Mouse (Mus musculus) MN1 (cell line): ENCODE measurements around the gene Fgf7.

Experiments used
- DNase-seq: peaks from one replicate; pipeline ENCODE4 v3.0.0-alpha.2; 2016; ENCODE audit warnings: low spot score

Fgf7 gene

DNA sequence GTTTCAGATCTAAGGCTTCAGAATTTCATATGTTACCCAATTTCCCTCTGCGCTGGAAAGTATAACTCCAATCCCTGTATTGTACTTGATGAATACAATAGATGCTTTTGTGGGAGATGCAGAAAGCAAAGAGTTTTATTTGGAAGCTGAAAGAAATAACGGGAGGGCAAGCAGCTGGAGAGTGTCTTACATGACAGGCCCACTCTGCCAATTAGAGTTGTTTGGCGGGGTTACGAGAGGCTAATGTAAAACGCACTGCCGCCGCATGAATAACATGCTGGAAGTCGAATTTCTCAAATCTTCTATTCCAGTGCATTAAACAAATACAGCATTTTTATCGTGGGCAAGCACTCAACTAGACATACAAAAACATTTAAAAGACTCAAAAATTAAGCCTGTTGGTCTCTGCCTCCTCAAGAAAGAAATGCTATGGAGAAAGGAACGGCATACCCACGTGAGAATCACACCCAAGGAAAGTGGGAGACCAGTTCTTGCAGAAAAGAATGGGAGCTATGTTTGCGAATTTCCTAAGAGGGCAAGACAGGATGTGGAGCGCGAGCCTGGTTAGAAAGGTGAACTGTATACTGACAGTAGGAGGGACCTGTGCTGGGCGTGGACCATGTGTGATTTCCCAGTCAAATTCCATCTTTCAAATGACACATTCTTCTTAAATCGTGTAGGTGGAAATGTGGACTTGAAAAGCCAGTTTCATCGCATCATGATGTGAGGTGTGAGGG lies 26.7 kb downstream of the Fgf7 start:
- no peak for DNase-seq

DNA sequence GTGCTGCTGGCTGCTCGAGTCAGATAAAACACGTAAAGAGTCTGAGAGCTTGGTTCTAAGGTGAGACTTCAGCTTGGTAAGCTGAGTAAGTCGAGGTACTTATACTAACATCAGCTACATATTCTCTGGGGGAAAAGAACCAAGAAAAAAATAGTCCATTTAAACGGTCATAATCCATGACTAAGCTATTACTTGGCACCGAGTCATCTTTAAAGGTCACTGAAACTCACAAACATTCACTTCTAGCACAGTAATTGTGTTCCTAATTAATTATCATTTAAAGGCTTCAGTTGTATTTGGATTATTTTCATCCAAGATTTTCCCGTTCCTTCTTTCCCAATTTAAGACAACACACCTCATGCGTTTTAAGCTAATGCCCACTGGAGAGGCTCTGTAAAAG lies 28.4 kb downstream of the Fgf7 start:
- no peak for DNase-seq

DNA sequence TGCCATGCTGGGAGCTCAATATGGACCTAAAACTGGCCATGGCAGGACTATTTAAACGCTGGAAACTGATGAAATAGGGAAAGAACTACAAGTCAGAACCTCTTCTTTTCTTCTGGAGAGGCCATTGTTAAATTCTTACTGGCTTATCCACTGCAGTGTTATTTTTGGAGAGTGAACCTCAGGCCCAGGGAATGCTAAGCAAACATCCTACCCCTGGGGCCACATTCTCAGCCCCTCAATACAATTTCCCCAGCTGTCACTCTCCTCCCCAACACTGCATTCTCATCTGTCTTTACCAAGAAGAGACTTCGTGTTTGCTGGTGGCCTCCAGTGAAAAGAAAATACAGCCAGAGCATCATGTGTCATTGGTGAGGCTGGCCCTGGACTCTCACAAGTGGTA lies 30.4 kb downstream of the Fgf7 start:
- no peak for DNase-seq

DNA sequence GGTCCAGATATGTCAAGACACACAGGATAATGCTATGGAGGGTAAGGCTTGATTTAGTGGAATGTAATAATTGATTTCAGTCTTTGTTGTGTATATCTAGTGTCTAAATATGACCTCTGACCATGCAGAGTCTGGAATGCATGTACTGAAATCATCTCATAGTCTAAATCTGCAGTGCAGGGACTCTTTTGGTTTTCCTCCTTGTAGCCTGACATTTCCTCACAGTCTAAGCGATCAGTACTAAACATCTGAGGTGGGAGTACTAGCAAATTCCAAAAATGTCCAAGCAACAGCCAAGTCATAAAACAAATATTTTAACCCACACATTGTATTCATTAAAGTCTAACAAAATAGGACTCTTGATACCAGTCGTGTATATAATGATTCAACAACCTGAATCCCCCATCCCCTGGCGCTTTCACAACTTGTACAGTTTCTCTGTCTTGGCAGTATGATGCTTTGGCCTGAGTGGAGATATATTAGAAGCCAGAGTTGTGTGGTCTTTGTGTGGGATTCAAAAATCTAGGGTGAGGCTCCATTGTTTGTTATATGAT lies 30.9 kb downstream of the Fgf7 start:
- no peak for DNase-seq

DNA sequence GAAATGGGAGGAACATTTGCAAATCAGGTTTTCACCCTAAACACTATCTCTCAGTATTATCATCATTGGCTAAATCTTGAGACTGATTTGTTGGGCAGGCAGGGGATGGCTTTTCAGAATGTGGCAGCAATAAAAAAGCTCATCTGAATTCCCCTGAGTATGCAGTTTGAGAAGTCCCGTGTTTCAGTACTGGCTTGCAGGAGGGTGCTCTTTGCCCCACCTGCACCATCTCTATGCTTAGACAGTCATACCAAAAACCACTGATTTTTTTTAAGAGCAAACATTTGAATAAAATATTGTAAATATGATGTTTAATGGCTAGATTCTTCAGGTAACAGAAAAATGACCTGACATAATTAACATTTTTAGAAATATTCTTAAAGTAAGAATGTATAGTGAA lies 35.3 kb downstream of the Fgf7 start:
- no peak for DNase-seq

DNA sequence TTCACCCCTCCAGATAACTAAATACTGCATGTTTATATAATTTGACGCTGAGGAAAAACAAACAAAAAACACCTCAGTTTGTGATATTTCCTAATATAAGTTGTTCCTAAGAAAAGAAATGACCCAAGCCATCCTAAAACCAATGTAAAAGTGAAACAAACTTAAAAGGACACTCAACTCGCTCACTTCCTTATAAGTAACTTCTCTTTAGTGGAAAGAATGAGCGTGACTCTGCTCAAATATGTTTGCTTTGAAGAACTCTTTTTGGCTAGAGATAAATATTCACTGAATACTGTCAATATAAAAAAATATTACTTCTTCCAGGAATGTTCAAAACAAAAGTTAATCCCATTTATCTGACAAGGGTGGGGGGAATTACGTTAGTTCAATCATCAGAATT lies 39.3 kb downstream of the Fgf7 start:
- no peak for DNase-seq

DNA sequence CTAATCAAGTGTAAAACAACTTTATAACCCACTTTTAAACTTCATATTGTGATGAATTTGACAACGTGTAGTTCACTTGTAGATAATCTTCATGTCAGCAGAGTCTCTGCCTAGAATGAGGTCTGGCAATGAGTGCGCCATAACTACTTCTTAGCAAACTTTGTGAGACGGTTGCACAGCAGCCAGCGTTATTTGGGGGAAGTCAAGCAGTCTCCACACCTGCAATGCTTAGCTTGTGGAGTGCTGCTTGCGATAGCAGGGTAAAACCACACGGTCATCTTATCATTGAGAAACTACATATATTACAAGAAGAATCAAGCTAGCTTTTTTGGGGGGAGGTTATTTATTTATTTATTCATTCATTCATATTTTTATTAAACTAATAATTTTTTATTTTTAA lies 42.0 kb downstream of the Fgf7 start:
- DNase-seq = no peak

DNA sequence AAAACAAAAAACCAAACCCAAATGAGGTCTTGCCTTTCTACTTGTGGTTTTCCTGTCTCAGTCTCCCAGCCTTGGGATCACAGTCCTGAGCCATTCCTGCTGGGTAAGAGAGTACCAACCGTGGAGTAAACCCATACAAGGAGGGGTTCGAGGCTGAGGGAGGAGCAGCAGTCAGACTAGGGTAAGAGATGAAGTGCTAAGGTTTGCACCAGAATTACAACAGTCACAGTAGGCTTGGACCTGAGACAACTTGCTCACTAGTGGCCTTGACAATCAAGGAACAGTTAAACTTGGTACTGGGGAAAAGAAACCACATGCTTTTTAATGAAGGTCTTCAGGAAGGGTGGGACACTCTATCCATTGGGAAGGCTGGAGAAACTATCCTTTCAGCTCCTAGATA lies 44.6 kb downstream of the Fgf7 start:
- no peak for DNase-seq

DNA sequence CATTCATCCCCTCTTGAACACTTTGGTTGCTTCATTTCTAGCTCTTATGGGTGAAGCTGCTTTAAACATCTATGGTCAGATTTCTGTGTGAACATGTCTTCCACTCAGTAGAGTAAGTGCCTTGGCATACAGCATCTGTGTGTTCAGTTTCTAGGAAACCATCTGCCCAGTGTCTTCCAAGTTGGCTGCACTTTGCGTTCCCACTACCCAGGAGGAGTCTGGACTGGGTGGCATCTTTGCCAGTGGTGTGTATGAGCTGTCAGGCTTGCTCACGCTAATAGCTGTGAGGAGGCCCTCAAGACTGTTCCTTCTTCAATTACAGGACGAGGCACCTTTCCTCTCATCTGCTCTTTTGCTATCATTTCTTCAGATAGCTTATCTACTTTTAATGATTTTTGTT lies 49.9 kb downstream of the Fgf7 start:
- DNase-seq = no peak

DNA sequence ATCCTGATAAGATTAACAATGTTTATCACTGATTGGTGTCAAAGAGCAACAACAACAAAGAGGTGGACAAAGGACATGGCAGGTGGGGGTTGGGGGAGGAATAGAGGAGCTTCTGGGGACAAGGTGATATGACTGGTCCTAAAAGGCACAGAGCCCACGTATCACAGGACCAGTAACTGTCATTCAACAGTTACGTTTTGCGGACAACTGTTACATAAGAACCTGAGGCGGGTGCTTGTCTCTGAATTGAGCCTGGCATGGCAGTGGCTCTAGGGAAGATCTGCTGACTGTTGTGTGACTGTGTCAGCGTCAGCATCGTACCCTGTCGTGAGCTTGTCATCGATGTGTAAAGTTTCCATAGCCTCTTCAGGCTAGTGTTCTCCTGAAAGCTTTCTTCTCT lies 51.7 kb downstream of the Fgf7 start:
- DNase-seq = no peak

DNA sequence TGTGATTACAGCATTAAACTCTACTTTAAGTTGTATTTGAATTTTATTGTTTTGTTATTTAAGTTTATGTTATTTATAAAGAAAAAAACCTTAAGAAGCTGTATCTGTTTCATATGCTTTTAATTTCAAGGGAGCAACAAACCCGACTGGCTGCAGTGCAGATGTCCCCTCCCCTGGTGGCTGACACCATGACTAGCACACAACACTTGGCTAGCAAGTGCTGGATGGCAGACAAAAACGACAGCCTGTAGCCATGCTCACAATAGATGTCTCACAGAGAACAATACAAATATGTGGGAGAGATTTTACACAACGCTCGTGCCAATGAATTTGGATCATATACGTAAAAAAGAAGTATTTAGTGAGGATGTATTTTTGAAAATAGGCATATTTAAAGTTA lies 56.0 kb downstream of the Fgf7 start:
- no peak for DNase-seq

DNA sequence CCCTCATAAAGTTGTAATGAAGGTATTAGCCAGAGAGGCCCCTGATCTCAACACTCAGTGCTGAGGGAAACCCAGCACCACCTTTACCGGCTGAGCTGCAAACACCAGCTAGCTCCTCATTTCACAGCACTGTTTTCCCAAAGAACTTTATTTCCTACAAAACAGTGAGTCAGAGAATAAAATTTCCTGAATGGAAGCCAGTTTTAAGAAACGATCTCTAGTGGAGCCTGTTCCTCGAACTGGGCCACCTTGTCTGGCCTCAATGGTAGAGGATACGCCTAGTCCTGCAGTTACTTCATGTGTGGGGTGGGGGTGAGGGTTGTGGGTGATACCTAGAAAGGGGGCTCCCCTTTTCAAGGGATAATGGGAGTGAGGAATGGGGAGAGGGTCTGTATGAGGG lies 60.2 kb downstream of the Fgf7 start:
- no peak for DNase-seq
